Mouse (Mus musculus) forebrain, embryonic 14.5 days (tissue): ENCODE results near the gene Olfr434. TPM values are rescaled to one million over a fixed set of nuclear protein-coding genes. Genes with fewer than 3 reads are reported as not detected.
"Not testable (repeated sequence)": the region's sequence is repeated elsewhere in the genome, so short reads cannot be mapped to it uniquely, and the experiment has no call there.

Experiments
- ATAC-seq: fragments of 200-750 bp; cut with Nextera tagmentation; 2 replicates; pipeline ENCODE4 v1.8.0; 2017; ENCODE audit warnings: mild to moderate bottlenecking, moderate library complexity
- DNase-seq: peaks from one replicate; pipeline ENCODE4 v3.0.0-alpha.2; 2015; ENCODE audit warnings: low spot score
- H3K27ac ChIP-seq: fragments of 300-500 bp; sonication (generic); 2 replicates; pipeline ENCODE4 v1.5.1; 2014; ENCODE audit warnings: low read depth, mild to moderate bottlenecking, control low read depth, low read length, moderate library complexity
- H3K27me3 ChIP-seq: fragments of 300-500 bp; sonication (generic); replicated peaks from 2 replicates; pipeline ENCODE4 v1.6.1; 2014; ENCODE audit warnings: low read length, control low read depth, mixed read lengths; ENCODE audit not compliant: control insufficient read depth, insufficient read depth
- H3K36me3 ChIP-seq: fragments of 300-500 bp; sonication (generic); 2 replicates; pipeline ENCODE4 v1.6.1; 2014; ENCODE audit warnings: low read length, control low read depth; ENCODE audit not compliant: control insufficient read depth, insufficient read depth
- H3K4me1 ChIP-seq: fragments of 300-500 bp; sonication (generic); 2 replicates; pipeline ENCODE4 v1.6.1; 2014; ENCODE audit warnings: antibody characterized with exemption, low read length, control low read depth; ENCODE audit not compliant: control insufficient read depth, insufficient read depth
- H3K4me2 ChIP-seq: fragments of 300-500 bp; sonication (generic); 2 replicates; pipeline ENCODE4 v1.6.1; 2014; ENCODE audit warnings: mild to moderate bottlenecking, control low read depth, low read length
- H3K4me3 ChIP-seq: fragments of 300-500 bp; sonication (generic); 2 replicates; pipeline ENCODE4 v1.5.1; 2014; ENCODE audit warnings: low read depth, low read length, control low read depth
- H3K9ac ChIP-seq: fragments of 300-500 bp; sonication (generic); 2 replicates; pipeline ENCODE4 v1.6.1; 2014; ENCODE audit warnings: mild to moderate bottlenecking, low read length, control low read depth, moderate library complexity
- H3K9me3 ChIP-seq: fragments of 300-500 bp; sonication (generic); replicated peaks from 2 replicates; pipeline ENCODE4 v1.6.1; 2016; ENCODE audit warnings: low read length, control low read depth, mixed read lengths; ENCODE audit not compliant: control insufficient read depth
- WGBS: fragments of 180-500 bp; shearing (Covaris S2); extraction: QIAGEN DNeasy Blood & Tissue Kit; methylation state at CpG from one replicate; pipeline ENCODE4 v1.1.7; 2014; 5-methylcytosine and 5-hydroxymethylcytosine counted together
- polyA plus RNA-seq: library from polyadenylated mRNA; unstranded; fragments of >200 nt; fragmentation: Nextera tagmentation; extraction: Ambion mirVana; gene quantifications from 2 replicates; pipeline ENCODE4 v1.2.1, GENCODE M21; 2014

Olfr434 gene
- polyA plus RNA-seq, 1 experiment from 2014 or later, result not detected

DNA sequence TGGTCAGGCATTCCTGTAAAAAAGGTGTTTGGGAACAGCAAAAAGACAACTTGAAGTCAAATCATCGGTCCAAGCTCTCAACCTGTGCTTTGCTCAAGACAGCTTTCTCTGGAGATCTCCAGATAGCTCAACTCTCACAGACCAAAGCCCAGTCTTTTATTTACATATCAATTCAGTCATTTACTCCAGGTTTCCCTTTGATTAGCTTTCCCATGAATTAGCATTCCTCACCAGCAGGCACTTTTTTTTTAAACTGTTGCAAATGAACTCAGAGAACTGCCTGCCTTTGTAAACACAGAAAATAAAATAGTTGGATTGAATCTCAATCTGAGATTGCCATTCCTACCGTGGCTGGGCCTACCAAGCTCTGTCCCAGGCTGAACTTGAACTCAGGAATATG, 7.5 kb upstream of the Olfr434 start:
- no peak for ATAC-seq
- no peaks in the 10 kb centered on the region for H3K27me3 ChIP-seq
- peak; percentile 15 for DNase-seq
- H3K9me3 ChIP-seq, result no peaks in the 10 kb centered on the region
- no peak overlapping the region for H3K27ac ChIP-seq
- H3K4me3 ChIP-seq, result no peak overlapping the region
- no peaks in the 10 kb centered on the region for H3K36me3 ChIP-seq
- 27% methylated on average over 2 of the region's 2 CpGs for WGBS
- H3K4me2 ChIP-seq, result no peak overlapping the region
- H3K4me1 ChIP-seq, result no peaks in the 10 kb centered on the region
- no peak overlapping the region for H3K9ac ChIP-seq

- not testable (repeated sequence) for H3K27ac ChIP-seq, H3K4me1 ChIP-seq, H3K4me2 ChIP-seq, H3K9ac ChIP-seq, H3K9me3 ChIP-seq, ATAC-seq, H3K4me3 ChIP-seq, DNase-seq, H3K36me3 ChIP-seq, H3K27me3 ChIP-seq
- 83% methylated on average over 1 of the region's 1 CpGs for WGBS
Measured at GRCm38 (mm10) chr6:43231255-43231654, 18.4 kb downstream of the Olfr434 start, which contains the start of gene Olfr47. Gene Olfr47, plus strand, starts transcription at chr6:43231529.

DNA sequence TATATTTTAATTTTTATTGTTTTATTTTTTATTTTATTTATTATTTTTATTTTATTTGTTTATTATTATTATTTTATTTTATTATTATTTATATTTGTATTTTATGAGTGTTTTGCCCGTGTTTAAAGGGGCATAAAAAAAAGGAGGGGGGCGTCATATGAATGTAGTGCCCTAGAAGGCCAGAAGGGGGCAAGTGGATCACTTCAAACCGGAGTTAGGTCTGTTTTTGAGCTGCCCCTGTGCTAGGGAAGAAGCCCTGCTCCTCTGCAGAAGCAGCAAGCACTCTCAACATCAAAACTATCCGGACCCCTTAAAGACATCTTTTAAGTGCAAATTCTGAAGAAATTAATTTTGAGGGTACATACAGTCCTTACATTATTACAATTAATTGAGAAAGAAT, 29.2 kb downstream of the Olfr434 start:
- ATAC-seq (no peak), DNase-seq (peak; percentile 28)
- Histone ChIP-seq H3K27me3 (no peaks in the 10 kb centered on the region), H3K4me1 (no peaks in the 10 kb centered on the region), H3K4me2 (no peak overlapping the region), H3K36me3 (no peaks in the 10 kb centered on the region), H3K27ac (no peak overlapping the region), H3K9me3 (no peaks in the 10 kb centered on the region), H3K9ac (no peak overlapping the region), H3K4me3 (no peak overlapping the region)
- 21% methylated on average over 4 of the region's 4 CpGs for WGBS

GRCm38 (mm10) chr6:43247396-43247795, 34.6 kb downstream of the Olfr434 start:
- 71% methylated on average over 3 of the region's 3 CpGs for WGBS
- H3K27ac ChIP-seq, result no peak overlapping the region
- H3K9ac ChIP-seq, result no peak overlapping the region
- no peaks in the 10 kb centered on the region for H3K4me1 ChIP-seq
- H3K27me3 ChIP-seq, result no peaks in the 10 kb centered on the region
- no peak overlapping the region for H3K4me3 ChIP-seq
- no peaks in the 10 kb centered on the region for H3K9me3 ChIP-seq
- ATAC-seq (no peak), DNase-seq (no peak)
- no peaks in the 10 kb centered on the region for H3K36me3 ChIP-seq
- H3K4me2 ChIP-seq, result no peak overlapping the region

GRCm38 (mm10) chr6:43252994-43253393, 40.2 kb downstream of the Olfr434 start:
- Histone ChIP-seq H3K4me3 (no peak overlapping the region), H3K9ac (no peak overlapping the region), H3K27me3 (no peaks in the 10 kb centered on the region), H3K4me1 (no peaks in the 10 kb centered on the region), H3K9me3 (no peaks in the 10 kb centered on the region), H3K27ac (no peak overlapping the region), H3K4me2 (no peak overlapping the region), H3K36me3 (no peaks in the 10 kb centered on the region)
- ATAC-seq (no peak), DNase-seq (no peak)
- 89% methylated on average over 1 of the region's 1 CpGs for WGBS

DNA sequence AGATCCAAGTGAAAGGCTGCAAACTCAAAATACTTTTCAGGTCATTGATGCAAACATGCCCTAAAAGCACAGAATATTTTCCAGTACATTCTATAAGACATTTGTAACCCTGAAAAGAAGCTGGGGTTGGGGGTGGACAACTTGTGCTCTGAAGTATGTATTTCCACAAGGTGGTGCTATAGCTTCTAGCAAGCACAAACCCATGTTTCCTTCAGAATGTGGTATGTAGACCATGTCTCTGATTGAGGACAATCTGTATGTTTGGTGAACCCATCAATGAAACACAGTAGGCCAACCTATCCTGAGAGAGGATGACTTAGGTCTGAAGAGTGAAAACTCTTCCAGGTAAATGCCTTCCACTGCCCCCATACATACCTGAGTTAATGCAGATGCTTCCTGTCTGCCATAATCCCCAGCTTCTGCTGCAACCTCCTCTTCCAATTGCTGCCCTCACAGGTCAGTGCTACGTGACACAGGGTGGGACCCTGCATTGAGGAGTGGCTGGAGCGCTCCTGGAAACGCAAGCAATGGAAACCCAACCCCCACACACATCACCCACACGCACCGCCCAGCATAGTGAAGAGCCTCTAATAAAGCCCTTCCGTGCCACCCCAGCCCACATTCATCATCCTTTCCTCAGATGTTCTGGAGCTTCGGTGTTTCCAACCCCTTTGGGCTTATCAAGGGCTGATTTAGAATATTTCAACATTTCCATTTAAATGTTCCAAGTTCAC, 41.5 kb downstream of the Olfr434 start:
- Histone ChIP-seq H3K9ac (no peak overlapping the region), H3K9me3 (no peaks in the 10 kb centered on the region), H3K4me1 (no peaks in the 10 kb centered on the region), H3K4me3 (no peak overlapping the region), H3K27me3 (no peaks in the 10 kb centered on the region), H3K27ac (no peak overlapping the region), H3K4me2 (no peak overlapping the region), H3K36me3 (no peaks in the 10 kb centered on the region)
- ATAC-seq (no peak), DNase-seq (peak; percentile 43)
- 70% methylated on average over 7 of the region's 7 CpGs for WGBS

DNA sequence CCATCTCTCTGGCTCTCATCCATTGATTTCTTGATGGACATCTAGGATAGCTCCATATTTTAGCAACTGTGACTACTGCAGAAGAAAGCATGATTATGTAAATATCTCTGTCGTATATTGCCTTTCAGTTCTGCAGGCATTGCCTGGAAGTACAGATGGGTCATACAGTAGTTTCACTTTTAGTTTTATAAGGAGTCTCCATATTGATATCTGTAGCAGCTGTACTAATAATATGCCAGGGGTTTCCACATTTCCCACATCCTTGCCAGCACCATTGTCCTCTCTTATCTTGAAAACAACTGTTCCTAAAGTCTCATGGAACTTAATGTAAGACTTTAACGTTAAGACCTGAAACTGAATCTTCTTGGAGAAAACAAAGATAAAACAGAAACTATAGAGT, 47.9 kb downstream of the Olfr434 start:
- H3K4me2 ChIP-seq, result no peak overlapping the region
- H3K9ac ChIP-seq, result no peak overlapping the region
- ATAC-seq, result no peak
- no peaks in the 10 kb centered on the region for H3K27me3 ChIP-seq
- no peaks in the 10 kb centered on the region for H3K9me3 ChIP-seq
- no peak overlapping the region for H3K4me3 ChIP-seq
- no peak overlapping the region for H3K27ac ChIP-seq
- H3K4me1 ChIP-seq, result no peaks in the 10 kb centered on the region
- no peak for DNase-seq
- no peaks in the 10 kb centered on the region for H3K36me3 ChIP-seq
- 66% methylated on average over 2 of the region's 2 CpGs for WGBS

DNA sequence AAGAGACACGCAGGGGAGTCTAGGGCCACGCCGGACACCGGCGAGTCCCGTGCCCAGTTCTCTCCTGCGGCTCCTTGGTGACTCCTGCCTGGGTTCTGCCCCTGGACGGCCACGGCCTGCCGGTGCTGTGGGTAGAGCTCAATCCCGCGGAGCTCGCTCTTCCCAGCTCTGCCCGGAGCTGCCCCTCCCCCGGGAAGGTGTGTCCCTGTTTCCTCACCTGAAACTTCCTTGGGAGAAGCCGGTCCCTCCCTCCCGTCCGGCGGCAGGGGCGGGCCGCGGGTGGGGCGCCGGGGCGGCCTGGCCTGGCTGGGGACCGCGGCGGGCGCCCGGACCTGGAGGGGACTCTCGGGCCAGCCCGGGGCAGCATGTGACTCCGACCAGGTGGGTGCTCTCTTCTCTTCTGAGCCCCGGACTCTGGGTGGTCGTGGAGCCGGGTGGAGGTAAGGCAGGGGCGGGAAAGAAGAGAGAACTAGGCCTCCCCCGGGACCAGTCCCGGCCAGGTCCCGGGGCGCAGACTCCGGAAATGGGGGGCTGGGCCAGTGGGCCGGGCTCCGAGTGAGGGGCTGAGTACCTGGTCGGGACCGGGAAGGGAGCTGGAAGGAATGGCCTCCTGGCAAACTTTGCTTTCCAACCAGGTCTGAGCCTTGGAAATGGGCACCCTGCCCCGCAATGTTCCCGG, 52.7 kb downstream of the Olfr434 start, which contains the start of gene Arhgef5:
Gene Arhgef5, plus strand, starts transcription at position 220 of the 679 bp plus-strand sequence.
- H3K36me3 ChIP-seq, result no peaks in the 10 kb centered on the region
- peak within 1 kb of the TSS; percentile 80 for H3K4me2 ChIP-seq
- H3K27ac ChIP-seq, result no peak within 1 kb of the TSS
- peak within 1 kb of the TSS; percentile 46 for H3K4me3 ChIP-seq
- 1% methylated on average over 43 of the region's 48 CpGs for WGBS
- H3K4me1 ChIP-seq, result no peaks in the 10 kb centered on the region
- peaks cover 4% of the 10 kb centered on the region; the same call in 1 of the 2 replicates for H3K27me3 ChIP-seq
- ATAC-seq (peak; percentile 75), DNase-seq (peak; percentile 1)
- H3K9me3 ChIP-seq, result no peaks in the 10 kb centered on the region
- peak within 1 kb of the TSS; percentile 61 for H3K9ac ChIP-seq

DNA sequence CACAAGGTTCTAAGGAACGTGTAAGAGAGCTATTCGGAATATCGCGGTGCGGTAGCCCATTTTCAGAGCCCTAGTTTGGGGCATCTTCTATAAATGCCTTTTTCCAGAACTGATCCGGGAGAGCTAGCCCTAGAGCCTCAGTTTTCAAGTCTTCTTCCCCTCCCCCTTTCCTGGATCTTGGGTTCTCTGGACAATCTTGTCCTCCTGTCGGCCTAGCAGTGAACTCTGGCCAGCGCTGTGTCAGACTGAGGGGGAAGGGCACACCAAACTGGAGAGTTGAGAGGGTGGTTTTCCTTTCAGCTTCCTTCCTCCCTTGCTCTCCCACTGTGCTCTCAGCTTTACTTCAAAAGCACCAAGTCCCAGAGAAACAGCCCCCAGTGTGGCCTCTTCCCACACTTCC, 53.5 kb downstream of the Olfr434 start:
- Histone ChIP-seq H3K9ac (peak overlapping the region; percentile 61; the same call in 1 of the 2 replicates), H3K27me3 (peaks cover 4% of the 10 kb centered on the region; the same call in 1 of the 2 replicates), H3K9me3 (no peaks in the 10 kb centered on the region), H3K36me3 (no peaks in the 10 kb centered on the region), H3K4me2 (peak overlapping the region; percentile 80), H3K27ac (no peak overlapping the region), H3K4me3 (peak overlapping the region; percentile 46), H3K4me1 (no peaks in the 10 kb centered on the region)
- ATAC-seq, result 0 out of 2 replicates have a peak, but pooled peaks have one; percentile 29
- 15% methylated on average over 8 of the region's 8 CpGs for WGBS
- DNase-seq, result peak; percentile 18
